Mouse (Mus musculus) liver, embryonic 13.5 days (tissue): Measurements from ENCODE around the gene Fcgr1. TPM values are rescaled to one million over a fixed set of nuclear protein-coding genes. Genes with fewer than 3 reads are reported as not detected.
A peak's percentile ranks its signal among the peaks of the same experiment; 100 is the strongest.
"Not testable (repeated sequence)": the region's sequence is repeated elsewhere in the genome, so short reads cannot be mapped to it uniquely, and the experiment has no call there.

Experiments used
- ATAC-seq: fragments of 200-750 bp; cut with Nextera tagmentation; 2 replicates; pipeline ENCODE4 v1.8.0; 2017; ENCODE audit warnings: low read depth, mild to moderate bottlenecking, moderate number of reproducible peaks, moderate library complexity
- DNase-seq: peaks from one replicate; pipeline ENCODE4 v3.0.0; 2022
- H3K27ac ChIP-seq: fragments of 300-500 bp; sonication (generic); 2 replicates; pipeline ENCODE4 v1.5.1; 2015; ENCODE audit warnings: moderate library complexity, mild to moderate bottlenecking, inconsistent platforms
- H3K27me3 ChIP-seq: fragments of 300-500 bp; sonication (generic); 2 replicates; pipeline ENCODE4 v1.6.1; 2015; ENCODE audit warnings: mild to moderate bottlenecking, inconsistent platforms
- H3K36me3 ChIP-seq: fragments of 300-500 bp; sonication (generic); 2 replicates; pipeline ENCODE4 v1.6.1; 2015; ENCODE audit warnings: mild to moderate bottlenecking, inconsistent platforms
- H3K4me1 ChIP-seq: fragments of 300-500 bp; sonication (generic); replicated peaks from 2 replicates; pipeline ENCODE4 v1.6.1; 2015; ENCODE audit warnings: inconsistent platforms
- H3K4me2 ChIP-seq: fragments of 300-500 bp; sonication (generic); 2 replicates; pipeline ENCODE4 v1.6.1; 2015; ENCODE audit warnings: inconsistent platforms, mild to moderate bottlenecking, moderate library complexity
- H3K4me3 ChIP-seq: fragments of 300-500 bp; sonication (generic); replicated peaks from 2 replicates; pipeline ENCODE4 v1.5.1; 2015; ENCODE audit warnings: mild to moderate bottlenecking, inconsistent platforms
- H3K9ac ChIP-seq: fragments of 300-500 bp; sonication (generic); 2 replicates; pipeline ENCODE4 v1.6.1; 2015; ENCODE audit warnings: mild to moderate bottlenecking, inconsistent platforms
- H3K9me3 ChIP-seq: fragments of 300-500 bp; sonication (generic); replicated peaks from 2 replicates; pipeline ENCODE4 v1.6.1; 2016; ENCODE audit warnings: inconsistent platforms
- WGBS: fragments of 180-500 bp; shearing (Covaris S2); methylation state at CpG from one replicate; pipeline ENCODE4 v1.1.7; 2015; ENCODE audit not compliant: insufficient replicate concordance; 5-methylcytosine and 5-hydroxymethylcytosine counted together
- polyA plus RNA-seq: library from polyadenylated mRNA; unstranded; fragments of >200 nt; fragmentation: Nextera tagmentation; extraction: Ambion mirVana; gene quantifications from 2 replicates; pipeline ENCODE4 v1.2.1, GENCODE M21; 2015

Fcgr1 gene
- polyA plus RNA-seq, 1 experiment from 2014 or later = 3.0 TPM

DNA sequence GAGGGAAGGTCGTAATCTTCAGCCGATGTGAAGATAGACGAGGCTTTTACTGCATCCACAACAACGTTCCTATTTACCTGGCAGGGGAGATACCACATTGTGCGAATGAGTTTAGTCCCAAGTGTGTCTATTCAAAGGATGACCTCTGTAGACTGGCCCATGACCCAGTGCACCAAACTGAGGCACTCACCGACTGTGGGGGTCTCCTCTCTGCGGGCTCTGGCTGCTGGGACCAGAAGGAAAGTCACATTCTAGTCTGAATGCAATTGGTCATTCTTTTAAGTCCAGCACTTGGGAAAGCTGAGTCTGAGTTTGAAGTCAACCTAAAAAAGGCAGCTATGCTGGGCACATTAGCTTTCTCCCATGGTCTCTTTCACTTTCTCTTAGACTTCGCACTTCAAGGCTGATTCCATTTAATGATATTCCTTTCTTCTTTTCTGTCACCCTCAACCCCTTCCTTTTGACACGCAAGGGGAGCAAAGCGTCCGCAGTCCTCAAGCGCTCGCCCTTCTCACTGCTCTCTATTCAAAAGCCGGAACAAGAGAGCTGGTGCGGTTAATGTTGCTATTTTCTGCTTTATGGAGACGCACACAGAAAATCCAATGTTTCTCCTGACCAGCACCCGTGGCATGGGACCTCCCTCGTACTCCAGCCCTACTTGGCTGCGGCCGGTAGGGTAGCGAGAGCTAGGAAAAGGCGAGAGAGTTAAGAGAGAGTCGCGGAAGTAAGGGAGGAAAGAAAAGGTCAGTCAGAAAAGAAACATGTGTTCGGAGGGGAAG is 39.8 kb upstream of the Fcgr1 start:
- H3K27me3 ChIP-seq = peaks cover 97% of the 10 kb centered on the region
- 1% methylated on average over 25 of the region's 25 CpGs for WGBS
- H3K36me3 ChIP-seq = no peaks in the 10 kb centered on the region
- H3K4me1 ChIP-seq = peaks cover 35% of the 10 kb centered on the region
- no peak for ATAC-seq
- no peaks in the 10 kb centered on the region for H3K9me3 ChIP-seq
- peak overlapping the region; percentile 68 for H3K4me2 ChIP-seq
- DNase-seq = no peak
- H3K9ac ChIP-seq = peak overlapping the region; percentile 41
- peak overlapping the region; percentile 51 for H3K4me3 ChIP-seq
- no peak overlapping the region for H3K27ac ChIP-seq

- peak overlapping the region; percentile 68 for H3K4me2 ChIP-seq
- WGBS = 1% methylated on average over 27 of the region's 27 CpGs
- peak overlapping the region; percentile 51 for H3K4me3 ChIP-seq
- no peaks in the 10 kb centered on the region for H3K36me3 ChIP-seq
- DNase-seq = peak; percentile 69
- peak overlapping the region; percentile 36; the same call in 1 of the 2 replicates for H3K9ac ChIP-seq
- no peaks in the 10 kb centered on the region for H3K9me3 ChIP-seq
- peak; percentile 65 for ATAC-seq
- H3K27ac ChIP-seq = no peak overlapping the region
- peaks cover 96% of the 10 kb centered on the region for H3K27me3 ChIP-seq
- H3K4me1 ChIP-seq = peaks cover 33% of the 10 kb centered on the region
These were observed 39.0 kb upstream of the Fcgr1 start for GRCm38 (mm10) chr3:96332631-96333395.

DNA sequence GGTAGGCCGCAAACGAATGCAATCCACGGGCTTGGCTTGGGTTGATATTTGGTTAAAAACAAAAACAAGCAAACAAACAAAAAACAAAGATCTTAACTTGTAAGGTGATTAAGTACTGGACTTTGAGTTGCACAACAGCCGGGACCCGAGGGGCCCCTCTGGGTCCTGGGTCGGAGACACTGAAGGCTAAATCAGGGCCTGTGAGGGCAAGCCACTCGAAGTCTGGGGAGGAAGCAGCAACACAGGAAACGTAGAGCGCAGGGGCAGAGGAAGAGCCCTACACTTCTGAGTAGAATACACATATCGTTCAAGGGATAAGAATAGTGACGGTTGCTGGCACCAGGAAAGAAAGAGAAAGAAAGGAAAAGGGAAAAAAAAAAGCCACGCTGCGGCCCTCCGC is 38.2 kb upstream of the Fcgr1 start:
- Histone ChIP-seq H3K9ac (0 out of 2 replicates have a peak overlapping the region, but pooled peaks have one; percentile 36), H3K4me2 (peak overlapping the region; percentile 68), H3K36me3 (no peaks in the 10 kb centered on the region), H3K27me3 (peaks cover 95% of the 10 kb centered on the region), H3K27ac (no peak overlapping the region), H3K9me3 (no peaks in the 10 kb centered on the region), H3K4me3 (peak overlapping the region; percentile 51), H3K4me1 (peaks cover 32% of the 10 kb centered on the region)
- ATAC-seq = no peak
- DNase-seq = no peak
- 9% methylated on average over 14 of the region's 14 CpGs for WGBS

DNA sequence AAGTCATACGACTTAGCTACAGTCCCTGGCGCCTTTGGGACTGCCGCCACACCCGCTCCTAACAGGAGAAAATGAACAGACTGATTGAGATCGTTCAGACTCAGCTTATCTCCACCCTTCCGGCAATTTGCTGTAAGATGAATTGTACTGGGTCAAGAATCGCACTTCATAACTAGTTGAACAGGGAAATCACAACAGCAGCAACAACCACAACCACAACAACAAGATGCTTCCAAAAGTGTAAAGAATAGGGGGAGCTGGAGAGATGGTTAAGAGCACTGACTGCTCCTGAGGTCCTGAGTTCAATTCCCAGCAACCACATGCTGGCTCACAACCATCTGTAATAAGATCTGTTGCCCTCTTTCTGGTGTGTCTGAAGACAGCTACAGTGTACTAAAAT is 37.7 kb upstream of the Fcgr1 start:
- DNase-seq (no peak), ATAC-seq (no peak)
- Histone ChIP-seq H3K4me2 (no peak overlapping the region), H3K27me3 (peaks cover 93% of the 10 kb centered on the region), H3K4me3 (no peak overlapping the region), H3K27ac (no peak overlapping the region), H3K4me1 (peaks cover 32% of the 10 kb centered on the region), H3K36me3 (no peaks in the 10 kb centered on the region), H3K9me3 (no peaks in the 10 kb centered on the region), H3K9ac (no peak overlapping the region)
- WGBS = 40% methylated on average over 7 of the region's 7 CpGs

- Histone ChIP-seq H3K4me3 (no peak overlapping the region), H3K36me3 (no peaks in the 10 kb centered on the region), H3K4me1 (peaks cover 32% of the 10 kb centered on the region), H3K27me3 (peaks cover 95% of the 10 kb centered on the region), H3K27ac (no peak overlapping the region), H3K4me2 (no peak overlapping the region), H3K9ac (no peak overlapping the region), H3K9me3 (no peaks in the 10 kb centered on the region)
- 63% methylated on average over 7 of the region's 7 CpGs for WGBS
- DNase-seq (no peak), ATAC-seq (no peak)
These were observed 36.8 kb upstream of the Fcgr1 start for GRCm38 (mm10) chr3:96330603-96331002.

GRCm38 (mm10) chr3:96330181-96330580 is 36.4 kb upstream of the Fcgr1 start:
- no peak overlapping the region for H3K4me2 ChIP-seq
- no peak overlapping the region for H3K9ac ChIP-seq
- H3K36me3 ChIP-seq = no peaks in the 10 kb centered on the region
- peaks cover 90% of the 10 kb centered on the region for H3K27me3 ChIP-seq
- H3K27ac ChIP-seq = no peak overlapping the region
- ATAC-seq (no peak), DNase-seq (no peak)
- peaks cover 32% of the 10 kb centered on the region for H3K4me1 ChIP-seq
- no peak overlapping the region for H3K4me3 ChIP-seq
- H3K9me3 ChIP-seq = no peaks in the 10 kb centered on the region
- WGBS = 73% methylated on average over 4 of the region's 4 CpGs

DNA sequence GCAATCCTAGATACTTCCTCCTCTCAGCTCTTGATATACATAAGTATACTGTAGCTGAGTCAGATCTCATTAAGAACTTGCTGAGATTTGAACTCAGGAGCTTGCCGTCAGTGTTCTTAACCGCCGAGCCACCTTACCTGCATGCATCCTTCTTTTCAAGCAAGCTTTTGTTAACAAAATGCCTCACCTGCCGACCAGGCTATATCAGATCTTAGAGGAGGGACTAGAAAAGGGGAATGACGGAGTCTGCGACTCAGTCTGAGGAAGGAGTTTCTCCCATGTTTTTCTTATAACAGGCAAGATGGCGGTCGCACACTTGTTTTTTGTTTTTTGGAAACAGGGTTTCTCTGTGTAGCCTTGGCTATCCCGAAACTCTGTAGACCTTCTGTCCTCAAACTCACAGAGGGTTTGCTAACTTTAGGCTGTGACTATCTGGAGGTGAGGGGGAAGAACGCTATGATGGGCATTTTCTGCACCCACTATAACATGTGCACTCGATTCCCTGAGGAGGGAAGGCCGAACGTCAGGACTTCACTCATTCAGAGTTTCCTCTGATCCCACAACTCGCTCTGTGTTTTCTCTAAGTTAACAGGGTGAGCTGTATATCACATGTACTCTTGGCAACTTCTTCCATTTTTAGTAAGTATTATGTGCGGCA is 35.1 kb upstream of the Fcgr1 start:
- no peak overlapping the region for H3K9ac ChIP-seq
- H3K27me3 ChIP-seq = peaks cover 87% of the 10 kb centered on the region
- 9% methylated on average over 15 of the region's 15 CpGs for WGBS
- 0 out of 2 replicates have a peak overlapping the region, but pooled peaks have one; percentile 10 for H3K4me3 ChIP-seq
- peak overlapping the region; percentile 69 for H3K4me2 ChIP-seq
- no peaks in the 10 kb centered on the region for H3K9me3 ChIP-seq
- no peak for ATAC-seq
- peaks cover 24% of the 10 kb centered on the region for H3K4me1 ChIP-seq
- H3K27ac ChIP-seq = no peak overlapping the region
- DNase-seq = no peak
- H3K36me3 ChIP-seq = no peaks in the 10 kb centered on the region

GRCm38 (mm10) chr3:96328060-96328729 is 34.4 kb upstream of the Fcgr1 start:
- not testable (repeated sequence) for H3K9me3 ChIP-seq, H3K27ac ChIP-seq, H3K36me3 ChIP-seq
- peak overlapping the region; percentile 49 for H3K4me3 ChIP-seq
- DNase-seq (peak; percentile 72), ATAC-seq (peak; percentile 78)
- under 1% methylated on average over 47 of the region's 49 CpGs for WGBS
- H3K27me3 ChIP-seq = peaks cover 86% of the 10 kb centered on the region
- H3K4me2 ChIP-seq = peak overlapping the region; percentile 69
- H3K4me1 ChIP-seq = peaks cover 18% of the 10 kb centered on the region
- peak overlapping the region; percentile 55; the same call in 1 of the 2 replicates for H3K9ac ChIP-seq

- Histone ChIP-seq H3K27me3 (peaks cover 82% of the 10 kb centered on the region), H3K9me3 (no peaks in the 10 kb centered on the region), H3K4me2 (peak overlapping the region; percentile 69), H3K27ac (no peak overlapping the region), H3K4me3 (peak overlapping the region; percentile 49), H3K36me3 (no peaks in the 10 kb centered on the region), H3K9ac (peak overlapping the region; percentile 55), H3K4me1 (peaks cover 12% of the 10 kb centered on the region)
- DNase-seq (no peak), ATAC-seq (no peak)
- under 1% methylated on average over 16 of the region's 18 CpGs for WGBS
These were observed 33.9 kb upstream of the Fcgr1 start for GRCm38 (mm10) chr3:96327647-96328046.

GRCm38 (mm10) chr3:96327131-96327530 is 33.4 kb upstream of the Fcgr1 start:
- 3% methylated on average over 6 of the region's 6 CpGs for WGBS
- H3K9me3 ChIP-seq = no peaks in the 10 kb centered on the region
- H3K4me3 ChIP-seq = peak overlapping the region; percentile 49; the same call in 1 of the 2 replicates
- ATAC-seq (no peak), DNase-seq (peak; percentile 38)
- H3K4me1 ChIP-seq = peaks cover 9% of the 10 kb centered on the region
- H3K36me3 ChIP-seq = no peaks in the 10 kb centered on the region
- peaks cover 82% of the 10 kb centered on the region for H3K27me3 ChIP-seq
- H3K27ac ChIP-seq = no peak overlapping the region
- H3K9ac ChIP-seq = no peak overlapping the region
- H3K4me2 ChIP-seq = peak overlapping the region; percentile 69

DNA sequence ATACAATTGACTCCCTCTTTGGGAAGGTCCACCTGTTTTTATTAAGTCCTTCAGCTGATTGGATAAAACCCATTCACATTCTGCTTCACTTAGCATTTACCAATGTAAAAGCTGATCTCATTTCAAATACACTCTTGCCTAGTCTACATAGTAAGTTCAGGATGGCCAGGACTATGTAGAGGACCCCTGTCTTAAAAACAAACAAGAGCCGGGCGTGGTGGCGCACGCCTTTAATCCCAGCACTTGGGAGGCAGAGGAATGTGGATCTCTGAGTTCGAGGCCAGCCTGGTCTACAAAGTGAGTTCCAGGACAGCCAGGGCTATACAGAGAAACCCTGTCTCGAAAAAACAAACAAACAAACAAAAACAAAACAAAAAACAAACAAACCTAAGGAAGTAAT is 30.0 kb upstream of the Fcgr1 start:
- H3K4me1 ChIP-seq, DNase-seq, H3K4me2 ChIP-seq, H3K4me3 ChIP-seq, H3K9me3 ChIP-seq, H3K27ac ChIP-seq, ATAC-seq, H3K9ac ChIP-seq, H3K36me3 ChIP-seq: not testable (repeated sequence)
- H3K27me3 ChIP-seq = peaks cover 59% of the 10 kb centered on the region
- 51% methylated on average over 6 of the region's 6 CpGs for WGBS
